Mouse (Mus musculus) heart, embryonic 12.5 days (tissue): ENCODE measurements around the gene Lrrn1. TPM values are rescaled to one million over a fixed set of nuclear protein-coding genes. Genes with fewer than 3 reads are reported as not detected.

Experiments
- ATAC-seq: fragments of 200-750 bp; cut with Nextera tagmentation; 2 replicates; pipeline ENCODE4 v1.8.0; 2017; ENCODE audit warnings: moderate TSS enrichment, moderate library complexity; ENCODE audit not compliant: insufficient number of reproducible peaks, low FRiP score
- H3K27ac ChIP-seq: fragments of 300-500 bp; sonication (generic); 2 replicates; pipeline ENCODE4 v1.5.1; 2016; ENCODE audit warnings: mild to moderate bottlenecking, moderate library complexity; ENCODE audit not compliant: poor library complexity, severe bottlenecking
- H3K27me3 ChIP-seq: fragments of 300-500 bp; sonication (generic); replicated peaks from 2 replicates; pipeline ENCODE4 v1.6.1; 2016; ENCODE audit warnings: mild to moderate bottlenecking, moderate library complexity
- H3K36me3 ChIP-seq: fragments of 300-500 bp; sonication (generic); 2 replicates; pipeline ENCODE4 v1.6.1; 2016; ENCODE audit warnings: mild to moderate bottlenecking, moderate library complexity
- H3K4me1 ChIP-seq: fragments of 300-500 bp; sonication (generic); replicated peaks from 2 replicates; pipeline ENCODE4 v1.6.1; 2016; ENCODE audit warnings: mild to moderate bottlenecking
- H3K4me2 ChIP-seq: fragments of 300-500 bp; sonication (generic); 2 replicates; pipeline ENCODE4 v1.6.1; 2016; ENCODE audit warnings: mild to moderate bottlenecking, moderate library complexity
- H3K4me3 ChIP-seq: fragments of 300-500 bp; sonication (generic); 2 replicates; pipeline ENCODE4 v1.5.1; 2016; ENCODE audit warnings: mild to moderate bottlenecking
- H3K9ac ChIP-seq: fragments of 300-500 bp; sonication (generic); 2 replicates; pipeline ENCODE4 v1.6.1; 2016; ENCODE audit warnings: mild to moderate bottlenecking, moderate library complexity
- H3K9me3 ChIP-seq: fragments of 300-500 bp; sonication (generic); replicated peaks from 2 replicates; pipeline ENCODE4 v1.6.1; 2016; ENCODE audit warnings: mild to moderate bottlenecking, moderate library complexity
- WGBS: fragments of 180-500 bp; shearing (Covaris S2); methylation state at CpG from one replicate; pipeline ENCODE4 v1.1.7; 2016; 5-methylcytosine and 5-hydroxymethylcytosine counted together
- polyA plus RNA-seq: library from polyadenylated mRNA; unstranded; fragments of >200 nt; fragmentation: Nextera tagmentation; extraction: Ambion mirVana; gene quantifications from 2 replicates; pipeline ENCODE4 v1.2.1, GENCODE M21; 2016

Gene Lrrn1
- 2.4 and 2.5 TPM in 2 replicates for polyA plus RNA-seq

- Histone ChIP-seq H3K27ac (no peak within 1 kb of the TSS), H3K36me3 (no peaks in the 10 kb centered on the region), H3K9me3 (no peaks in the 10 kb centered on the region), H3K4me2 (peak within 1 kb of the TSS; percentile 98), H3K9ac (peak within 1 kb of the TSS; percentile 62), H3K4me3 (peak within 1 kb of the TSS; percentile 64), H3K27me3 (peaks cover 41% of the 10 kb centered on the region), H3K4me1 (peaks cover 13% of the 10 kb centered on the region)
- ATAC-seq: peak; percentile 83
- WGBS: 9% methylated on average over 22 of the region's 43 CpGs
Observed at GRCm38 (mm10) chr6:107528877-107529864, at the start of gene Lrrn1. Lrrn1 (plus strand) TSS chr6:107529768.

- no peak overlapping the region for H3K4me2 ChIP-seq
- 32% methylated on average over 1 of the region's 1 CpGs for WGBS
- no peak overlapping the region for H3K9ac ChIP-seq
- ATAC-seq: no peak
- no peak overlapping the region for H3K27ac ChIP-seq
- H3K4me3 ChIP-seq: no peak overlapping the region
- no peaks in the 10 kb centered on the region for H3K4me1 ChIP-seq
- no peaks in the 10 kb centered on the region for H3K36me3 ChIP-seq
- H3K27me3 ChIP-seq: no peaks in the 10 kb centered on the region
- H3K9me3 ChIP-seq: no peaks in the 10 kb centered on the region
Observed at GRCm38 (mm10) chr6:107494491-107494890, 35.1 kb upstream of the Lrrn1 start.

DNA sequence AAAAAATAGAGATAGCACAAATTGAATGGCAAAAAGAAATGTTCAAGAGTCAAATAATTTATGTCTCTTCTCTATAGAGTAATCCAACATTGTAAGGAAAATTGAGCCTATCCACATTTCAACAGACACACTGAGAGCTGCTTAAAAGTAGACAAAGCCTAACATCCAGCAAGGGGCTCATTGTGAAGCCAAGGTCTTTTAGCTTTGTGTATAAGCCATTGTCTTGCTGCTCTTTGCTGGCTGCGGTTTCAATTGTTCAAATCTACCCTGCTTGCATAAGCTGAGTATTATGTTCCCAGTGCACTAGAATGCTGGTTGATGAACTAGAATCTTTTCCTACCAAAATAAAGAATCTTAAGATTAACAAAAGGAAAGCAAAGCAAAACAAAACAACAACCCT lies 33.7 kb upstream of the Lrrn1 start:
- no peaks in the 10 kb centered on the region for H3K4me1 ChIP-seq
- no peak overlapping the region for H3K4me2 ChIP-seq
- ATAC-seq: no peak
- no peak overlapping the region for H3K9ac ChIP-seq
- WGBS: 89% methylated on average over 1 of the region's 1 CpGs
- H3K9me3 ChIP-seq: no peaks in the 10 kb centered on the region
- H3K4me3 ChIP-seq: no peak overlapping the region
- H3K27me3 ChIP-seq: no peaks in the 10 kb centered on the region
- H3K27ac ChIP-seq: no peak overlapping the region
- no peaks in the 10 kb centered on the region for H3K36me3 ChIP-seq

DNA sequence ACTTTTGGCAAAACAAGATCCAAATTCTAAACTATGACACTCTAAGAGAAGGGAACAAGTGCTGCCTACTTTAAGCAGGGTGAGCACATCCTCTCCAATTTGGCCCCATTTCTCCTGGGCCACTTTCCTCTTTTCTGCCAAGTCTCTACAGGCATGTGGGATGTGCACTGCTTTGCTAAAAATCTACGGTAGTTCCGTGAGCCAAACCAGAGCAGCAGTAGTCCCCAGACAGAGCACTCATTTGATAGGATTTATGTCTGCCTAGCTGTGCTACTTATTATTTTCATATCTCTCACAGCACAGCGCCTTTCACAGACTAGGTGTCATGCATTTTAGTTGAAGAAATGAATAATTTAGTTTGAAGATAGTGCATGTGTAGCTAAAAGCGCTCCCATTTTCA lies 15.9 kb upstream of the Lrrn1 start:
- 70% methylated on average over 4 of the region's 4 CpGs for WGBS
- H3K27me3 ChIP-seq: no peaks in the 10 kb centered on the region
- no peaks in the 10 kb centered on the region for H3K4me1 ChIP-seq
- no peak overlapping the region for H3K27ac ChIP-seq
- no peak overlapping the region for H3K4me2 ChIP-seq
- ATAC-seq: no peak
- no peak overlapping the region for H3K9ac ChIP-seq
- H3K36me3 ChIP-seq: no peaks in the 10 kb centered on the region
- H3K9me3 ChIP-seq: no peaks in the 10 kb centered on the region
- no peak overlapping the region for H3K4me3 ChIP-seq

GRCm38 (mm10) chr6:107523953-107524352 lies 5.6 kb upstream of the Lrrn1 start:
- no peak overlapping the region for H3K9ac ChIP-seq
- H3K4me2 ChIP-seq: no peak overlapping the region
- H3K4me3 ChIP-seq: no peak overlapping the region
- H3K27ac ChIP-seq: no peak overlapping the region
- 0 out of 2 replicates have a peak, but pooled peaks cover 3% of the 10 kb centered on the region for H3K27me3 ChIP-seq
- no peaks in the 10 kb centered on the region for H3K36me3 ChIP-seq
- 69% methylated on average over 2 of the region's 2 CpGs for WGBS
- no peaks in the 10 kb centered on the region for H3K4me1 ChIP-seq
- ATAC-seq: no peak
- H3K9me3 ChIP-seq: no peaks in the 10 kb centered on the region

DNA sequence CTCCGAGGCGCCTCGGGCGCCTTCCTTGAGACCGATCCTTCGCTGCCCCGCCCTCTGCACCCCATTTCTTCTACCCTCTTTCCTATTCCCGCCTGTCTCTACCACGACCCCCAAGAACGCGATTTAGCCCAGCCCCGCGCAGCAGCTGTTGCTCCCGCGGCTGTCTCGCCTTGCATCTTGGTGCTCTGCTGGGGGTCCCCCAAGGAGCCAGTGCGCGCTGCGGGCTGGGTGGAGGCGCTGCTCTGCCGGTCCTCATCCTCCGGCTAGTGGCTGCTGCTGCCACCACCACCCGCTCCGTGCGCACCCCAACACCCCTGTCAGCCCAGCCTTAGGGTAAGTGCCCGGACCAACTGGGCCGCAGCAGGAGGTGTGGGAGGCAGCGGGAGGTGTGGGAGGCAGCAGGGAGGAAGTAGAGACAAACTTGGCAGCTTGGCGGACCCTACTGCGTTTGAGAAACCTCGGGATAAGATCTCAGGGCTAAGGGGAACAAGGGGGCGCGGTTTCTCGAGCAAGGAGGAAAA lies 403 bp downstream of the Lrrn1 start:
- peak overlapping the region; percentile 98 for H3K4me2 ChIP-seq
- ATAC-seq: peak; percentile 65
- peaks cover 13% of the 10 kb centered on the region for H3K4me1 ChIP-seq
- peak overlapping the region; percentile 64 for H3K4me3 ChIP-seq
- H3K27ac ChIP-seq: no peak overlapping the region
- H3K9me3 ChIP-seq: no peaks in the 10 kb centered on the region
- under 1% methylated on average over 34 of the region's 34 CpGs for whole genome bisulfite sequencing
- H3K27me3 ChIP-seq: peaks cover 41% of the 10 kb centered on the region
- H3K9ac ChIP-seq: peak overlapping the region; percentile 62
- H3K36me3 ChIP-seq: no peaks in the 10 kb centered on the region

GRCm38 (mm10) chr6:107530621-107531285 lies 1.2 kb downstream of the Lrrn1 start:
- Histone ChIP-seq H3K27ac (no peak overlapping the region), H3K9me3 (no peaks in the 10 kb centered on the region), H3K4me1 (peaks cover 13% of the 10 kb centered on the region), H3K4me3 (peak overlapping the region; percentile 64), H3K27me3 (peaks cover 41% of the 10 kb centered on the region), H3K9ac (peak overlapping the region; percentile 62), H3K4me2 (peak overlapping the region; percentile 98), H3K36me3 (no peaks in the 10 kb centered on the region)
- 2% methylated on average over 15 of the region's 15 CpGs for WGBS
- no peak for ATAC-seq

DNA sequence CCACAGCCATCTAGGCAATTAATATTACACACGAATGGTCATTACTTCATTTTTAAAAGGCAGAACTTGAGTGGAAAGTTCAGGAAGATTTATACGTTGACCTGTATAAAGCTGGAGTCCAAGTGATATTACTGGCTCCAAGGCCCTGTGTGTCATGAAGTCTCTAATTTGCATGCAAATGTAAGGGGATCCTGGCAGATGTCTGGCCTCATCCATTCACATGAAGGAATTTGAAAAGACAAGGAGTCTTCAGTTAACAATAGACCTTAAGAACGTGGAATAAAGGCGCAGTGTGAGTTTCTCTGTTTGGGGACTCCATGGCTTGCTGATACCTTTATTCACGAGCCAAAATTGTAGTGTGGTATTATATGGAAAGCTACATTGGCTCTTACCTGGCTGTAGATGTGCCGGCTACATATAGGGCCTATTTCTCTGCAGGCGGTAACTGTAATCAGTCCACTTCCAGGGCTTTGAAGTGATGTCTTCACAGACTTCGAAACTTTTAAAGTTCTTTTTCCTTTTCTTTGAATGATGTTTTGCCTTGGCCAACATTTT lies 2.0 kb downstream of the Lrrn1 start:
- peaks cover 13% of the 10 kb centered on the region for H3K4me1 ChIP-seq
- H3K9ac ChIP-seq: no peak overlapping the region
- H3K27me3 ChIP-seq: peaks cover 41% of the 10 kb centered on the region
- ATAC-seq: no peak
- H3K9me3 ChIP-seq: no peaks in the 10 kb centered on the region
- no peak overlapping the region for H3K27ac ChIP-seq
- H3K4me3 ChIP-seq: no peak overlapping the region
- no peak overlapping the region for H3K4me2 ChIP-seq
- WGBS: 55% methylated on average over 8 of the region's 8 CpGs
- no peaks in the 10 kb centered on the region for H3K36me3 ChIP-seq

DNA sequence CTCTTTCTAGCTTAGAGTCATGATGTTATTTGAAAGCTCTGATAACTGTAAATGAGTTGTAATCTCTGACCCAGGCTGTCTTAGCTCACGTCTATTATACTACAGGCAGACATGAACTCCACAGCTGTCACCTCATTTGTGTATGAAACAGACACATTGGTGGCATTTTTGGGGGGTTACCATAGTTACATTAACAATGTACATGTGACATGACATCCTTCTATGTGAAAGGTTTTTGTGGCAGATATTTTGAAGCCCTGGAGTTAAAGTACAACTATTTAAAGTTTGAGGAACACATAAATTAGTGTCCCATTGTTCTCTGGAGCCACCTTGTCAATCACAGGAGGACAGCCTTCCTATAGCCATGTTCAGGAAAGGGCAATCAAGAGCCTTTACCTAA lies 5.0 kb downstream of the Lrrn1 start:
- peaks cover 13% of the 10 kb centered on the region for H3K4me1 ChIP-seq
- peaks cover 34% of the 10 kb centered on the region for H3K27me3 ChIP-seq
- H3K4me2 ChIP-seq: no peak overlapping the region
- no peaks in the 10 kb centered on the region for H3K9me3 ChIP-seq
- no peaks in the 10 kb centered on the region for H3K36me3 ChIP-seq
- WGBS: 30% methylated on average over 1 of the region's 1 CpGs
- H3K27ac ChIP-seq: no peak overlapping the region
- no peak overlapping the region for H3K9ac ChIP-seq
- ATAC-seq: no peak
- no peak overlapping the region for H3K4me3 ChIP-seq

GRCm38 (mm10) chr6:107536631-107537030 lies 7.1 kb downstream of the Lrrn1 start:
- 85% methylated on average over 4 of the region's 4 CpGs for WGBS
- Histone ChIP-seq H3K9me3 (no peaks in the 10 kb centered on the region), H3K4me2 (no peak overlapping the region), H3K4me1 (no peaks in the 10 kb centered on the region), H3K27me3 (peaks cover 14% of the 10 kb centered on the region), H3K4me3 (no peak overlapping the region), H3K36me3 (no peaks in the 10 kb centered on the region), H3K27ac (no peak overlapping the region), H3K9ac (no peak overlapping the region)
- no peak for ATAC-seq

- Histone ChIP-seq H3K27ac (no peak overlapping the region), H3K9me3 (0 out of 2 replicates have a peak, but pooled peaks cover 2% of the 10 kb centered on the region)
Observed at GRCm38 (mm10) chr6:107541222-107541621, 11.7 kb downstream of the Lrrn1 start.

More at GRCm38 (mm10) chr6:107541222-107541621, 11.7 kb downstream of the Lrrn1 start:
- no peak overlapping the region for H3K9ac ChIP-seq
- no peaks in the 10 kb centered on the region for H3K27me3 ChIP-seq
- H3K4me1 ChIP-seq: no peaks in the 10 kb centered on the region
- no peak for ATAC-seq
- H3K4me3 ChIP-seq: no peak overlapping the region
- 85% methylated on average over 11 of the region's 11 CpGs for WGBS
- no peak overlapping the region for H3K4me2 ChIP-seq
- H3K36me3 ChIP-seq: no peaks in the 10 kb centered on the region
